Mouse (Mus musculus) left cerebral cortex, postnatal 25 days (tissue): ENCODE measurements around the gene Anapc4. TPM values are rescaled to one million over a fixed set of nuclear protein-coding genes. Genes with fewer than 3 reads are reported as not detected.

Experiments used
- total RNA-seq, 2 experiments: library from RNA; stranded (reverse); gene quantifications; 2 replicates each; pipeline ENCODE4 v1.2.3; 2021

Gene Anapc4
- total RNA-seq, 2 experiments from 2014 or later = 64.9 to 65.5 TPM

Other genes starting within 250 kb of the Anapc4 start
- gene Sepsecs, start 164.3 kb upstream of the Anapc4 start, total RNA-seq = 10 to 100 TPM; 10.1 TPM
- gene Pi4k2b, start 92.4 kb upstream of the Anapc4 start, total RNA-seq = 1 to 10 TPM; 1.5 to 2.4 TPM
- gene Zcchc4, start 58.6 kb upstream of the Anapc4 start, total RNA-seq = 1 to 10 TPM; 8.2 to 8.8 TPM
- under 1 TPM in 1 of 2 experiments, not detected in 1; 0.14 TPM for gene Slc34a2, start 204.1 kb downstream of the Anapc4 start, total RNA-seq